Mouse (Mus musculus) cerebellum, adult 2 months (tissue): ENCODE data around the gene Mrps36. TPM values are rescaled to one million over a fixed set of nuclear protein-coding genes. Genes with fewer than 3 reads are reported as not detected.

Experiments used
- DNase-seq, 2 experiments: peaks; one replicate each; pipeline ENCODE4 v3.0.0; 2021
- H3K27ac ChIP-seq: fragments of 200-500 bp; 2 replicates; pipeline ENCODE4 v1.5.1; 2012; ENCODE audit warnings: low read length, control low read depth, inconsistent platforms; ENCODE audit not compliant: insufficient read depth
- H3K27me3 ChIP-seq: fragments of 200-500 bp; 2 replicates; pipeline ENCODE4 v1.6.1; 2012; ENCODE audit warnings: inconsistent platforms, mild to moderate bottlenecking, low read length, moderate library complexity; ENCODE audit not compliant: control insufficient read depth, insufficient read depth
- H3K4me1 ChIP-seq: fragments of 200-500 bp; 2 replicates; pipeline ENCODE4 v1.6.1; 2011; ENCODE audit warnings: low read length; ENCODE audit not compliant: control insufficient read depth, insufficient read depth
- H3K4me3 ChIP-seq: fragments of 200-500 bp; replicated peaks from 2 replicates; pipeline ENCODE3; 2011; ENCODE audit warnings: mild to moderate bottlenecking, low read depth, low read length, control low read depth; ENCODE audit not compliant: insufficient read depth
- CTCF ChIP-seq: fragments of 200-500 bp; IDR thresholded peaks from 2 replicates; pipeline ENCODE4 v1.5.1; 2011; ENCODE audit warnings: low read depth, mild to moderate bottlenecking, control low read depth, low read length, moderate library complexity, borderline replicate concordance; ENCODE audit not compliant: insufficient read depth
- POLR2A ChIP-seq: fragments of 200-500 bp; IDR thresholded peaks from 2 replicates; pipeline ENCODE4 v1.6.1; 2011; ENCODE audit warnings: low read length, control low read depth, borderline replicate concordance; ENCODE audit not compliant: insufficient read depth
- WGBS: fragments of 180-500 bp; shearing (Covaris S2); methylation state at CpG from one replicate; pipeline ENCODE4 v1.1.7; 2018; 5-methylcytosine and 5-hydroxymethylcytosine counted together
- polyA plus RNA-seq: library from polyadenylated mRNA; depleted of rRNA; stranded (reverse); fragments of >200 nt; gene quantifications from 2 replicates; pipeline ENCODE4 v1.2.3, GENCODE M21; 2012; rRNA removed

The Mrps36 gene
- polyA plus RNA-seq, 1 experiment: 119 TPM

GRCm38 (mm10) chr13:100706206-100706605 is 38.3 kb downstream of the Mrps36 start:
- no peak for DNase-seq
- Histone ChIP-seq H3K27me3 (no peaks in the 10 kb centered on the region), H3K27ac (no peak overlapping the region), H3K4me3 (no peak overlapping the region), H3K4me1 (no peaks in the 10 kb centered on the region)
- 94% methylated on average over 7 of the region's 7 CpGs for WGBS
- TF ChIP-seq POLR2A: no peak

GRCm38 (mm10) chr13:100703468-100703867 is 41.0 kb downstream of the Mrps36 start:
- no peaks in the 10 kb centered on the region for H3K4me1 ChIP-seq
- no peak for DNase-seq
- no peaks in the 10 kb centered on the region for H3K27me3 ChIP-seq
- no peak for TF ChIP-seq POLR2A
- no peak for TF ChIP-seq CTCF
- 96% methylated on average over 2 of the region's 2 CpGs for WGBS
- no peak overlapping the region for H3K4me3 ChIP-seq
- no peak overlapping the region for H3K27ac ChIP-seq

- Histone ChIP-seq H3K4me3 (no peak overlapping the region), H3K27ac (no peak overlapping the region), H3K27me3 (no peaks in the 10 kb centered on the region), H3K4me1 (no peaks in the 10 kb centered on the region)
- no peak for DNase-seq
- no peak for TF ChIP-seq CTCF
- no peak for TF ChIP-seq POLR2A
- 92% methylated on average over 10 of the region's 10 CpGs for WGBS
Observed at GRCm38 (mm10) chr13:100698866-100699265, 45.6 kb downstream of the Mrps36 start.

GRCm38 (mm10) chr13:100697541-100697940 is 46.9 kb downstream of the Mrps36 start:
- H3K4me1 ChIP-seq: no peaks in the 10 kb centered on the region
- 92% methylated on average over 3 of the region's 3 CpGs for WGBS
- H3K27ac ChIP-seq: no peak overlapping the region
- no peak for DNase-seq
- TF ChIP-seq CTCF (no peak), POLR2A (no peak)
- no peaks in the 10 kb centered on the region for H3K27me3 ChIP-seq
- no peak overlapping the region for H3K4me3 ChIP-seq

- 73% methylated on average over 7 of the region's 7 CpGs for WGBS
- Histone ChIP-seq H3K4me1 (no peaks in the 10 kb centered on the region), H3K27me3 (no peaks in the 10 kb centered on the region), H3K27ac (no peak overlapping the region), H3K4me3 (no peak overlapping the region)
- no peak for DNase-seq
- TF ChIP-seq CTCF: no peak
- no peak for TF ChIP-seq POLR2A
Observed at GRCm38 (mm10) chr13:100687513-100687912, 56.9 kb downstream of the Mrps36 start.

Other genes starting within 250 kb of the Mrps36 start
- 14.8 and 16.0 TPM in 2 replicates for gene Ocln, start 191.9 kb downstream of the Mrps36 start, polyA plus RNA-seq
- 13.5 and 16.4 TPM in 2 replicates for gene Marveld2, start 127.7 kb downstream of the Mrps36 start, polyA plus RNA-seq
- gene Ak6, start 93.7 kb downstream of the Mrps36 start, polyA plus RNA-seq: 141 and 148 TPM in 2 replicates
- gene Rad17, start 93.6 kb downstream of the Mrps36 start, polyA plus RNA-seq: 15.6 and 17.0 TPM in 2 replicates
- gene Taf9, start 93.1 kb downstream of the Mrps36 start, polyA plus RNA-seq: 13.8 and 16.0 TPM in 2 replicates
- 0.59 and 0.61 TPM in 2 replicates for gene Ccdc125, start 74.9 kb downstream of the Mrps36 start, polyA plus RNA-seq
- 18.5 and 20.9 TPM in 2 replicates for gene Cdk7, start 13.7 kb downstream of the Mrps36 start, polyA plus RNA-seq
- gene Cenph, start 31.2 kb upstream of the Mrps36 start, polyA plus RNA-seq: 0.41 and 0.63 TPM in 2 replicates
- gene Ccnb1, start 41.9 kb upstream of the Mrps36 start, polyA plus RNA-seq: 0.18 and 0.33 TPM in 2 replicates
- 42.7 and 44.0 TPM in 2 replicates for gene Slc30a5, start 88.8 kb upstream of the Mrps36 start, polyA plus RNA-seq